Mouse (Mus musculus) CD4-positive, CD25-positive, alpha-beta regulatory T cell, adult 2 months (primary cell): ENCODE results near the gene Olfr669.
"Not testable (repeated sequence)": the region's sequence is repeated elsewhere in the genome, so short reads cannot be mapped to it uniquely, and the experiment has no call there.

Experiments
- DNase-seq: peaks from one replicate; pipeline ENCODE4 v3.0.0-alpha.2; 2012; ENCODE audit warnings: low read depth, low spot score

Olfr669 gene

GRCm38 (mm10) chr7:104933940-104934339 is at the start of gene Olfr669:
Gene Olfr669, plus strand, starts transcription at chr7:104934240.
- no peak for DNase-seq

- DNase-seq = no peak
These were observed 38.2 kb upstream of the Olfr669 start, which contains the start of gene Olfr666 for GRCm38 (mm10) chr7:104895852-104896251. Gene Olfr666, minus strand, starts transcription at chr7:104895952.

- DNase-seq = no peak
These were observed 12.7 kb upstream of the Olfr669 start, which contains the start of gene Olfr667 for GRCm38 (mm10) chr7:104921382-104921781. Gene Olfr667, minus strand, starts transcription at chr7:104921482.

- no peak for DNase-seq
These were observed 6.1 kb upstream of the Olfr669 start, which contains the start of gene Olfr668 for GRCm38 (mm10) chr7:104927957-104928356. Gene Olfr668, minus strand, starts transcription at chr7:104928057.

- not testable (repeated sequence) for DNase-seq
These were observed 16.2 kb downstream of the Olfr669 start for GRCm38 (mm10) chr7:104950234-104950633.

GRCm38 (mm10) chr7:104962520-104962919 is 28.5 kb downstream of the Olfr669 start, which contains the start of gene Olfr670:
Gene Olfr670, minus strand, starts transcription at chr7:104962620.
- no peak for DNase-seq

GRCm38 (mm10) chr7:104972507-104972906 is 38.5 kb downstream of the Olfr669 start:
- DNase-seq = not testable (repeated sequence)

- DNase-seq = no peak
These were observed 45.0 kb downstream of the Olfr669 start, which contains the start of gene Olfr671 for GRCm38 (mm10) chr7:104979026-104979425. Gene Olfr671, minus strand, starts transcription at chr7:104979126.
